Mouse (Mus musculus): Measurements from ENCODE around the gene Gsdma2.

- no peak for TF ChIP-seq CTCF (conservative IDR thresholded peaks at IDR 0.05; ENCODE audit: low read length)
- TF ChIP-seq POU5F1 (IDR thresholded peaks at IDR 0.05; ENCODE audit: borderline replicate concordance, low read length): no peak
Observed at GRCm38 (mm10) chr11:98644757-98645156, 1.8 kb upstream of the Gsdma2 start.

Data from E14TG2a.4 (cell line).